Mouse (Mus musculus) cerebellum, adult 11 months (tissue): ENCODE data around the gene Baz2b.

Source experiments
- DNase-seq: peaks from one replicate; pipeline ENCODE4 v3.0.0; 2022

Gene Baz2b

DNA sequence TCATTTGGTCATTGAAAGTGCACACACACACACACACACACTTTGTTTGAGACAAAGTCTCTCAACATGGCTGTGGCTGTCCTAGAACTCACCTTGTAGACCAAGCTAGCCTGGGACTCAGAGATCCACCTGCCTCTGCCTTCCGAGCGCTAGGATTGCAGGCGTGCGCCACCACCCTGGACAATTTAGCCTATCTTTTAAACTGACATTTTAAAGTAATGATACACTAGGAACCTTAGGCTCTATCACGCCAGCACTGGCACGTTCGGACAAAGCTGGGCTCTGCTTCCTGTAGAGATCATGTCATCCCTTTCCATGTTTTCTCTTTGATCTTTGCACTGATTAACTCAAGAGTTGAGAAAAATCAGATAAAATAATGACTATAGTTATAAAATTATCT, 81.0 kb downstream of the Baz2b start:
- DNase-seq, result no peak

DNA sequence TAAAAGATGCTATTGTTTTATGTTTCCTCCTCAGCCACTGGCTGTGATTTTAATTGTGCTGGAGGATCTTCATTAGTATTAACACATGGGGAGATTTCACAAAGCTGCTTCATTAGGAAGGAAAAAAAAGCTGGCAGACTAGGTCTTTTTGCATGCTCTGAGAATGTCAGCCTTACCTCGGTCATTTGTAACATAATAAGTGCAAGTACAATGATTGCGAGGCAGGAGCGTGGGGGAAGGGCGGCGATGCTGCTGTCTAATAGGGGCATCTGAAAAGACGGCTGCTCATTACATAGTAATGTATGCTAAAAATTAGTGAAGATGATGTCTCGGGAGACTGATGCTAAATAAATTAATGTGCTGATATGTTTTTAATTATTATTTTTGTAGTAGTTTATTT, 82.8 kb downstream of the Baz2b start:
- no peak for DNase-seq

GRCm38 (mm10) chr2:60126292-60126691, 83.3 kb downstream of the Baz2b start:
- no peak for DNase-seq

GRCm38 (mm10) chr2:60125049-60126004, 84.3 kb downstream of the Baz2b start:
- peak; percentile 43 for DNase-seq

DNA sequence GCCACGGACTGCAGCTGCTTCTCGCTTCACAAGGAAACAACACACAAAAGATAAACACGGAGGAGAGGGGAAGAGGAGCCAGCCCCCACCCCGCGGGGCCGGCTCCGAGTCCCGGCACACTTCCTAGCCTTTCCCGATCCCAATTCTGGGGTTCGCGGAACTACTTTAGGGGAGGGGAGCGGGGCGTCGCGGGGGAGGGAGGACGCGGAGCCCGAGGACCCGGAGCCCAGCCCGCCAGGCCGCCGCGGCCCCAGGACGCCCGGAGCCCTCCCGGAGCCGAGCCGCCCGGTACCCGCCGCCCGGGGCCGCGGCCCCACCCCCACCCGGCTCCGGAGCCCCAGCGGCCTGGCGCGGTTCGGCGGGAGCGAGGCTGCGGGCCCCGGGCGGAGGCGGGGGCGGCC, 85.0 kb downstream of the Baz2b start:
- no peak for DNase-seq

DNA sequence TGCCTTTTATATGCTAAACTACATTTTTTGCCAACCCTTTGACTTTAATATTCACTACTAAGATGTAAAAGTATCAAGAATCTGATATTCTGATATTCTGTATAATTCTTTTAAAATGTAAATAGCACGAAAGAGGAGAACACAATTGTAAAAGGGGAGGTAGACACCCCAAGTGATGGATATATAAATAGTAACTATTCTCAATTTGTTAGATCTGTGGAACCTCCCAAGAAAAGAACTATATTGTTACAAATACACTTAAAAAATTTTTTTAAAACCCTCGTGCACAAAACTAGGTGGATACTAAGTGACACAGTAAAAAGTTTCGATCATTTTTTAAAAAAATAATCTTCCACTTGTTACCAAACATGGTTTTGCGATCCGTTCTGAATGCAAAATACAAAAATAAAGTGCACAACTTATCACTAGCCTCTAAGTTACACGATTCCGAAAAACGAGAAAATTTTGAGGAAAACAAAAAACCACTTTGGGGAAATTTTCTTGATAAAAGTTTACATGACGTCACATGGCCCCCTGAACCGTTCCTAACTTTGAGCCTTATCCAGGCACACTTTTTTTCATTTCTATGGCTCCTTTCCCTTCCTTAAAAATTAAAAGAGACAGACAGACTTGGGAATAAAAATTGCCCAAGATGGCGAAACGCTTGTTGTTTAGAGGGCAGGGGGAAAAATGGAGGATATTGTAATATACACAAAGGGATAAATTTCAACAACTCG, 85.6 kb downstream of the Baz2b start:
- DNase-seq, result no peak

- no peak for DNase-seq
Observed at GRCm38 (mm10) chr2:60123061-60123874, 86.4 kb downstream of the Baz2b start.

DNA sequence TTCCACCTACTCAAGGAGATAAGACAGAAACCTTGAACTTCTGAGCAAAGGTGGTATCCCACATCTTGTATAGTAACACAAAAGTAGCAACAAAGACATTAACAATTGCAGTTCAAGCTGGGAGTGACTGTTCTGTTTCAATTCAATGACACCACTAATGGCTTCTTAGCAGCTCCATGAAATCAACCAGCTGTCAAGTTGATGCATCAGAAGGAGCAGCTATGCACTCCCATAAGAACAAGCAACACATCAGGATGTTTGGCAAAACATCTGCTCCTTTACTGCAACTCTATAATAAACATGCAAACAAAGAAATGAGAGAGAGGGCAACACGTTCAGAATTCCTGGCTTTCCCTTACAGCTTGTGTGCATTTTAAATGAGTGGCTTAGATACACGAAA, 87.5 kb downstream of the Baz2b start:
- DNase-seq, result no peak

- no peak for DNase-seq
Observed at GRCm38 (mm10) chr2:60120681-60121080, 89.0 kb downstream of the Baz2b start.

- no peak for DNase-seq
Observed at GRCm38 (mm10) chr2:60118684-60119558, 90.7 kb downstream of the Baz2b start.

DNA sequence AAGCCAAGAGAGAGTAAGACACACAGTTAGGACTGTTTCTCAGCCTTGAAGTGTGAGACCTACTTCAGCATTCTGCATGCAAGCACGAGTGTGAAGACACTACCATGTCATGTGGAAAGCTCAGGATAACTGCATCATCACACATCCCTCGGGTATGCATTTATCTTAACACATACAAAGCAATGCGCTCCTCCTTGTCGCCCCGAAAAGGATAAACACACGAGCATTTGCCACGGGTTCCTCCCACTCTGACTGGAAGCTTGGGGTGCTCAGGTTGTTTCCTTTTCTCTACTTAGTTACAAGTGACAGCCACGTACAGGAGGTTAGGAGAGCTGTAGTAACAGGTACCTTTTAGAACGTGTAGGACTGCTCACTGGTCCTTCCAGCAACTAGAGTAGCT, 91.8 kb downstream of the Baz2b start:
- DNase-seq, result no peak

DNA sequence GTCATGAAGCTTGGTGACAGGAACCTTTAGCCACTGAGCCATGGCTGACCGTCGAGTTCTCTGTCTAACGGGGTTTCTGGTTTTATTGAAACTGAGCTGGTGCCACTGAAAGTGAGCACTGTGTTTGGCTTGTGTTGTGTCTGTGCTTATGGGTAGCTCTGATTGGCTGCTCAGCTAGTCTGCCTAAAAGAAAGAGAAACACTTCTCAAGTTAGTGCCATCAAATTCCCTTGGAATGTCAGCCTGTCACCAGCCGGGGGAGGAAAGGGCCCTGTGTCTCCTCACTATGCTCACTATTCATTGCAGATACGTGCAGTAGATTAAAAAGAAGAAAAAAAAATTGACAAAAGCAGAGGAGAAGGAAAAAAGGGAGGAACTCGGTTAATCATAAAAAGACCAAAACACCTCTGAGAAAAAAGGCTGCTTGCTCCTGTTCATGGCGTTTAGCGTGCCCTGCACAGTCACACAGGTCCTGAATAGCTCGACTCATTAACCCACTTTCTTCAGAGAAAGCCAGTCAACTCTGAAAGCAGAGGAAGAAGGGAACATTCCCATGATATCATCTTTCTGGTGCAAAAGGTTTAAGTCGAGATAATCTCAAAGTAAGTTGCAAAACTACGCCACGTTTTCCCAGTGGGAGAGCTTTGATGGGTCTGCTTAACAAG, 93.6 kb downstream of the Baz2b start:
- DNase-seq, result no peak

- no peak for DNase-seq
Observed at GRCm38 (mm10) chr2:60114901-60115300, 94.7 kb downstream of the Baz2b start.

DNA sequence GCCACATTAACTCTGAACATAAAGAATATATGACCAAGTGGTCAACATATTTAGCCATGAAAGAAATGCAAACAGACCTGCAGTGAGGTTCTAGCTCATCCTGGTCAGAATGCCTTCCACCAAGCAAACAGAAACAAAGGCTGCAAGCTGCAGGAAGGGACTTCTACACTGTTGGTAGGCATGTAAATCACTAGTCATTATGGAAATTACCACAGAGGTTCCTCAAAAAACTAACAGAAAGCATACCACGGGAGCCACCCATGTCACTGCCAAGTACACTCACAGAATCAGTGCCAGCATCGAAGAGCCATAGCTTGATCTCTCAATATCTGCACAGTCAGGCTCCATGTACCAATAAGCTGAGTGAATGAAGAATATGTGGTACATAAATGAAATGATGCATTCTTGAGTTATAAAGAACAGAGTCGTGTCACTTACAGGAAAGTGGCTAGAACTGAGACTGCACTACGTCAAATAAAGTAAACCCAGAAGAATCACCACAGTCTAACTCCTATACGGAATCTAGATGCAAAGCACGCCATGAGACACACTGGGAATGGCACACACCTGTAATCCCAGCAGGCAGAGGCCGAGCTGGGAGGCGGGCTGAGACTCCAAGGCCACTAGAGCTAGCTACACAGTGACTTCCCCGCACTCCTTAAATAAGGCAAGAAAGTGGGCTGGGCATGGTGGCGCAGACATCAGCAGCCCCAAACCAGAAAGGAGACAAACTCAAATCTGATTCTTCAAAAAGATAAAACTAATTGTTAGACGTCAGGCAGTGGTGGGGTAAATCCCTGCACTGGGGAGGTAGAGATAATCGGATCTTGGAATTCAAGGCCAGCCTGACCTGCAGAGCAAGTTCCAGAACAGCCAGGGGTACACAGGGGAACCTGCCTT, 95.7 kb downstream of the Baz2b start:
- DNase-seq, result no peak

- DNase-seq, result no peak
Observed at GRCm38 (mm10) chr2:60112116-60112515, 97.5 kb downstream of the Baz2b start.

- DNase-seq, result no peak
Observed at GRCm38 (mm10) chr2:60109001-60109400, 100.6 kb downstream of the Baz2b start.

GRCm38 (mm10) chr2:60096625-60097024, 113.0 kb downstream of the Baz2b start:
- DNase-seq, result no peak

- no peak for DNase-seq
Observed at GRCm38 (mm10) chr2:60090280-60090679, 119.4 kb downstream of the Baz2b start.

- no peak for DNase-seq
Observed at GRCm38 (mm10) chr2:60089528-60090247, 120.0 kb downstream of the Baz2b start.
